Mouse (Mus musculus) ovary, adult 10 weeks (tissue): Measurements from ENCODE around the gene Dtnbp1. TPM values are rescaled to one million over a fixed set of nuclear protein-coding genes. Genes with fewer than 3 reads are reported as not detected.

Experiments used
- polyA plus RNA-seq: library from polyadenylated mRNA; stranded (reverse); fragments of 350-450 nt; fragmentation: Illumina TruSeq; extraction: RNeasy Lipid Tissue Mini Kit (QIAGEN cat#74804); gene quantifications from one replicate; pipeline ENCODE4 v1.2.3, GENCODE M21; 2014

Dtnbp1 gene
- 3.9 TPM for polyA plus RNA-seq

DNA sequence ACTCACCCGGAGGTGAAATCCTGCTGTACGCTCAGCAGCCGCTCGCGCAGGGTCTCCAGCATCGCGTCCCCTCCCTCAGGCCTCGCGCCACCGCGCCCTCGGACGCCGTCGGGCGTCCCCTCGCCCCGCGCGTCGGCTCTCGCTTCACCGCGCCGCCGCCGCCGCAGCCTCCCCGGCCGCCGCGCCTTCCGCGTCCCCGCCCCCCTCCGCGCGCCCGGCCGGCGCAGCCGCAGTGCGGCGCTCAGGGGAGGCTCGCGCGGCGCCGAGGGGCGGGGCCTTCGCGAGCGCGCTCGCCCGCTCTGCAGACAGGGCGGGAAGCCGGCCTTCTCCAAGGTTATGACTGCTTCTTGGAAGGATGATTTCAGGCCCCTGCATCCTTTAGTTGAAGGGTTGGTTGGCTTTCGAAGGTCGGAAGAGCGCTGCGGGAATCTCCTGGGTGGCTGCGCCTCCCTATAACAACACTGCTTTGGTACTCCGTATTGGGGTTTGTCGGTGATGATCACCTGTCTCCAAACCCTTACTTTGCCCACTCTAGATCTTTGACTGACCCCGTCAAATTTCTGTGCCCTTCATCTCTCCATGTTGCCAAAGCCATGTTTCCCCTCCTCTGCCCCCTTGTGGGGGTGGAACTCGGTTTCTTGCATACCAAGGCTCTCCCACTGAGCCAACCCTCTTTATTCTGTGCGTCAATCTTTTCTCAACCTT is at the start of gene Dtnbp1:
TSS of gene Dtnbp1 (minus strand) at position 237 of the 705 bp plus-strand sequence.

Other genes starting within 250 kb of the Dtnbp1 start
- 0.17 TPM for gene Gm9817, start 76.5 kb upstream of the Dtnbp1 start, polyA plus RNA-seq